Mouse (Mus musculus) limb, embryonic 14.5 days (tissue): ENCODE results near the gene Sult3a1. TPM values are rescaled to one million over a fixed set of nuclear protein-coding genes. Genes with fewer than 3 reads are reported as not detected.

Experiments used
- ATAC-seq: fragments of 200-750 bp; cut with Nextera tagmentation; 2 replicates; pipeline ENCODE4 v1.8.0; 2017; ENCODE audit warnings: low read depth, moderate number of reproducible peaks, moderate TSS enrichment; ENCODE audit not compliant: low FRiP score
- DNase-seq: peaks from one replicate; pipeline ENCODE4 v3.0.0-alpha.2; 2015; ENCODE audit warnings: low spot score
- H3K27ac ChIP-seq: fragments of 300-500 bp; sonication (generic); replicated peaks from 2 replicates; pipeline ENCODE4 v1.5.1; 2014; ENCODE audit warnings: low read depth, mild to moderate bottlenecking, low read length, moderate library complexity, mixed read lengths
- H3K27me3 ChIP-seq: fragments of 300-500 bp; sonication (generic); 2 replicates; pipeline ENCODE4 v1.6.1; 2014; ENCODE audit warnings: low read length, mixed read lengths; ENCODE audit not compliant: control insufficient read depth, insufficient read depth
- H3K36me3 ChIP-seq: fragments of 300-500 bp; sonication (generic); 2 replicates; pipeline ENCODE4 v1.6.1; 2014; ENCODE audit warnings: mild to moderate bottlenecking, low read length, moderate library complexity, mixed read lengths; ENCODE audit not compliant: control insufficient read depth, insufficient read depth
- H3K4me1 ChIP-seq: fragments of 300-500 bp; sonication (generic); 2 replicates; pipeline ENCODE4 v1.6.1; 2014; ENCODE audit warnings: antibody characterized with exemption, low read length, mixed read lengths; ENCODE audit not compliant: control insufficient read depth, insufficient read depth
- H3K4me2 ChIP-seq: fragments of 300-500 bp; sonication (generic); replicated peaks from 2 replicates; pipeline ENCODE4 v1.6.1; 2014; ENCODE audit warnings: low read depth, mild to moderate bottlenecking, low read length, moderate library complexity; ENCODE audit not compliant: severe bottlenecking
- H3K4me3 ChIP-seq: fragments of 300-500 bp; sonication (generic); replicated peaks from 2 replicates; pipeline ENCODE4 v1.5.1; 2014; ENCODE audit warnings: low read length
- H3K9ac ChIP-seq: fragments of 300-500 bp; sonication (generic); 2 replicates; pipeline ENCODE4 v1.6.1; 2014; ENCODE audit warnings: mild to moderate bottlenecking, low read depth, low read length, moderate library complexity; ENCODE audit not compliant: severe bottlenecking
- H3K9me3 ChIP-seq: fragments of 300-500 bp; sonication (generic); 2 replicates; pipeline ENCODE4 v1.6.1; 2016; ENCODE audit warnings: low read length; ENCODE audit not compliant: control insufficient read depth
- POLR2A ChIP-seq: fragments of 200-500 bp; IDR thresholded peaks from 2 replicates; pipeline ENCODE4 v1.8.0; 2012; ENCODE audit warnings: inconsistent platforms, mild to moderate bottlenecking, moderate library complexity, borderline replicate concordance; ENCODE audit not compliant: insufficient read depth, insufficient read length; ENCODE audit errors: extremely low read depth
- WGBS: fragments of 180-500 bp; shearing (Covaris S2); extraction: QIAGEN DNeasy Blood & Tissue Kit; methylation state at CpG from one replicate; pipeline ENCODE4 v1.1.7; 2014; 5-methylcytosine and 5-hydroxymethylcytosine counted together
- polyA plus RNA-seq, 2 experiments: library from polyadenylated mRNA; depleted of rRNA in 1 of 2; stranded (reverse) in 1 of 2; unstranded in 1 of 2; fragments of >200 nt; fragmentation: Nextera tagmentation in 1 of 2; extraction: Ambion mirVana in 1 of 2; gene quantifications; 2 replicates each; pipeline versions ENCODE4 v1.2.1 to v1.2.3; 2012 to 2014

Sult3a1 gene
- not detected in 2 replicates for polyA plus RNA-seq (2012; rRNA removed)
- polyA plus RNA-seq (2014; fragmentation: Nextera tagmentation; extraction: Ambion mirVana): not detected in 2 replicates

DNA sequence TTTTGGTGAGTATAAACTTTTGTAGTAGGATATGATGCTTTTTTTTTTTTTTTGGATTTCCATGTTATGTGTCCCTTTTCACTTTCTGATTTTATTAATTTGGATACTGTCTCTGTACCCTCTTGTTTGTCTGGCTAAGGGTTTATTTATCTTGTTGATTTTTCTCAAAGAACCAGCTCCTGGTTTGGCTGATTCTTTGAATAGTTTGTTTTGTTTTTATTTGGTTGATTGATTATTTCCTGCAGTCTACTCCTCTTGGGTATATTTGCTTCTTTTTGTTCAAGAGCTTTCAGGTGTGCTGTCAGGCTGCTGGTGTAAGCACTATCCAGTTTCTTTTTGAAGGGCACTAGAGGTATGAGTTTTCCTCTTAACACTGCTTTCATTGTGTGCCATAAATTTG lies at the start of gene Sult3a1:
Gene Sult3a1, plus strand, starts transcription at position 301 of the 400 bp plus-strand sequence.
- no peak for TF ChIP-seq POLR2A
- no peak within 1 kb of the TSS for H3K27ac ChIP-seq
- H3K9ac ChIP-seq: no peak within 1 kb of the TSS
- H3K36me3 ChIP-seq: no peaks in the 10 kb centered on the region
- H3K4me3 ChIP-seq: no peak within 1 kb of the TSS
- ATAC-seq (no peak), DNase-seq (no peak)
- no peaks in the 10 kb centered on the region for H3K4me1 ChIP-seq
- H3K27me3 ChIP-seq: no peaks in the 10 kb centered on the region
- H3K4me2 ChIP-seq: no peak within 1 kb of the TSS
- no peaks in the 10 kb centered on the region for H3K9me3 ChIP-seq

DNA sequence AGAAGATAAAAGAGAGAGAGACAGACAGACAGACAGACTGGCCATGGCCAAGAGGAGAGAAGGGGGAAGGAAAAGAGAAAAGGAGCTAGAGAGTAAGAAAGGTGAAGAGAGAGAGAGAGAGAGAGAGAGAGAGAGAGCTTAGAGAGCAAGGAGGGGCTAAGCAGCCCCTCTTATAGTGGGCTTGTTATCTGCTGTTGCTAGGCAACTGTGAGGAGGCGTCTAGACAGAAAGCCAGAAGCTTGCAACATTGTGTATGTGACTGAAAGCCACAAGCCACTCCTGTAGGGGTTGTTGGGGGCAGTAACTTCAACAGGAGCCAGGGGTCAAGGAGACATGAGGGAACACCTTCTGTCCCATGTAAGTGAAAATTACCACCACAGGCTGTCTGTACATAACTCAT lies 45.7 kb upstream of the Sult3a1 start:
- Histone ChIP-seq H3K4me2 (no peak overlapping the region), H3K27ac (no peak overlapping the region), H3K27me3 (no peaks in the 10 kb centered on the region), H3K4me1 (no peaks in the 10 kb centered on the region), H3K9me3 (no peaks in the 10 kb centered on the region), H3K36me3 (no peaks in the 10 kb centered on the region), H3K9ac (no peak overlapping the region), H3K4me3 (no peak overlapping the region)
- ATAC-seq (no peak), DNase-seq (no peak)
- TF ChIP-seq POLR2A: no peak
- WGBS: 33% methylated on average over 1 of the region's 1 CpGs

DNA sequence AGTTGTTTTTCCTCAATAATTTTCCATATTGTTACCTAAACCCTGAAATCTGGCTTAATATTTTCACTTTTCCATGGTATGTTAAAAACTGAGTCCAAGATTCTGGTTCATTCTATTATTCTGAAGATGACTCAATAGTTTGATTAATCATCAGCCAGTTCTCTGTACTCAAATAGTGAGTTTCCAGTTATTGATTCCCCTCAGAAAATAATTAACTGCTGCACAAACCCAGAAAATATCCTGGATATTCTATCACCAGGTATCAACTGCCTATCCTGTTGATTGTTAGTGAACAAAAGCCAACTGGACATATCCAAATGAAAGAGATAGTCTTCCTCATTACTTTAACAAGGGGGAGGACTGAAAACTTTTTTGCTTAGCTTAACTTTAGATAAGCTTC lies 43.3 kb upstream of the Sult3a1 start:
- no peaks in the 10 kb centered on the region for H3K4me1 ChIP-seq
- H3K4me3 ChIP-seq: no peak overlapping the region
- DNase-seq (no peak), ATAC-seq (no peak)
- no peaks in the 10 kb centered on the region for H3K36me3 ChIP-seq
- no peak overlapping the region for H3K27ac ChIP-seq
- TF ChIP-seq POLR2A: no peak
- no peaks in the 10 kb centered on the region for H3K27me3 ChIP-seq
- H3K4me2 ChIP-seq: no peak overlapping the region
- no peaks in the 10 kb centered on the region for H3K9me3 ChIP-seq
- no peak overlapping the region for H3K9ac ChIP-seq

DNA sequence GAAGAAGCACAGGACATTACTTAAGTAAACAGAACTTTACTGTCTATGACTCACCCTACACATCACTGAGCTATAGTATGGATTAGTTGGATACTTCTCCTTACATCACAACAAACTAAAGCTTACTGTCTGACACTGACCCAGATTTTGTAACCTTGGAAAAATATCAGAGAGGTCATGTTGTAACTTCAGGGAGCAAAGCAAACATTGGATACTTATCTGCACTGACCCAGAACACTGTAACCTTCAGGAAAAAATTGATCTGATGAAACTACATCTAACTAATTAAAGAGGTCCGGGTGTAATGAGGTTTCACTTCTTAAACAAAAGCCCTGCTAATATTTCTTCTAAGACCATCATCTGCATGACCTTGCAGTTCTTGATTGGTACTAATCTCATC lies 40.6 kb upstream of the Sult3a1 start:
- no peak for ATAC-seq
- Histone ChIP-seq H3K36me3 (no peaks in the 10 kb centered on the region), H3K4me2 (no peak overlapping the region), H3K27ac (no peak overlapping the region), H3K9me3 (no peaks in the 10 kb centered on the region), H3K9ac (no peak overlapping the region), H3K4me3 (no peak overlapping the region), H3K4me1 (no peaks in the 10 kb centered on the region), H3K27me3 (no peaks in the 10 kb centered on the region)
- no peak for DNase-seq
- 65% methylated on average over 1 of the region's 1 CpGs for WGBS
- TF ChIP-seq POLR2A: no peak

DNA sequence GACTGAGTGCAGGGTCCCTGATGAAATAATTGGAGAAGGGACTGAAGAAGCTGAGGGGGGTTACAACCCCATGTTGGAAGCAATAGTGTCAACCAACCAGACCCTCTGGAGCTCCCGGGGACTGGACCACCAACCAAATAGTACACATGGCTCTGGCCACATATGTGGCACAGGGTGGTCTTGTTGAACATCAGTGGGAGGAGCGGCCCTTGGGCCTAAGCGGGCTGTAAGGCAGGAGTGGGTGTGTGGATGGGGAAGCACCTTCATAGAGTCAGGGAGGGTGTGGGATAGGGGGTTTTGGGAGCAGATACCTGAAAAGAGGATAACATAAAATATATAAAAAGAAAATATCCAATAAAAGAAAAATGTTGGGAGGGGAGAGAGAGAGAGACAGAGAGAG lies 36.6 kb upstream of the Sult3a1 start:
- Histone ChIP-seq H3K27me3 (no peaks in the 10 kb centered on the region), H3K4me2 (no peak overlapping the region), H3K9me3 (no peaks in the 10 kb centered on the region), H3K4me1 (no peaks in the 10 kb centered on the region), H3K36me3 (no peaks in the 10 kb centered on the region), H3K27ac (no peak overlapping the region), H3K9ac (no peak overlapping the region), H3K4me3 (no peak overlapping the region)
- no peak for ATAC-seq
- DNase-seq: no peak
- TF ChIP-seq POLR2A: no peak
- WGBS: 89% methylated on average over 3 of the region's 3 CpGs

DNA sequence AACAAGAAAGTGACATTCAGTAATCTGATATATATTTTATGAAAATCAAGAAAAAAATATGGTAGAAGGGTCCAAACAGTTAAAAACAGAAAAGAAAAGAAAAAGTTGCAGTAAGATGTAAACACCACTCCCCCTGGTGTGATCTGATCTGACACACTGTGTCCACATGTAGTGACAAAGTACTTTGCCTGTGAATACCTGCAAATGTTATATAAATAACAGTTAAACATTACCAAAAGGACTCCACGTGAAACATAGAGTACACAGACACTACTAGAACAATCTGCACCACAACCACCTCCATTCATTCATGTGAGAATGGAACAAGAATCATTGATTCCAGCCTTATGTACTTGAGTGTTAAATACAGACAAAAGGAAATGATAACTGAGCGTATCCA lies 8.5 kb downstream of the Sult3a1 start:
- H3K36me3 ChIP-seq: no peaks in the 10 kb centered on the region
- H3K9me3 ChIP-seq: no peaks in the 10 kb centered on the region
- no peak overlapping the region for H3K4me3 ChIP-seq
- no peak for ATAC-seq
- no peaks in the 10 kb centered on the region for H3K27me3 ChIP-seq
- TF ChIP-seq POLR2A: no peak
- H3K4me2 ChIP-seq: no peak overlapping the region
- 76% methylated on average over 2 of the region's 2 CpGs for WGBS
- no peak overlapping the region for H3K9ac ChIP-seq
- no peak for DNase-seq
- H3K4me1 ChIP-seq: no peaks in the 10 kb centered on the region
- no peak overlapping the region for H3K27ac ChIP-seq
